Mouse (Mus musculus): ENCODE results near the gene Tnfsf10. TPM values are rescaled to one million over a fixed set of nuclear protein-coding genes. Genes with fewer than 3 reads are reported as not detected.
A peak's percentile ranks its signal among the peaks of the same experiment; 100 is the strongest.
"Not testable (repeated sequence)": the region's sequence is repeated elsewhere in the genome, so short reads cannot be mapped to it uniquely, and the experiment has no call there.

The Tnfsf10 gene
- polyA plus RNA-seq, 1 experiment from 2014 or later, result 0.03 TPM

GRCm38 (mm10) chr3:27283071-27283713 is 33.6 kb upstream of the Tnfsf10 start:
- WGBS, result 5% methylated on average over 27 of the region's 27 CpGs
- Histone ChIP-seq H3K27me3 (replicated peaks; ENCODE audit: control insufficient read depth, insufficient read depth, low read length) (no peaks in the 10 kb centered on the region), H3K27ac (ENCODE audit: low read depth, low read length) (no peak overlapping the region), H3K9ac (ENCODE audit: low read depth, low read length) (no peak overlapping the region; the same call in 1 of the 2 replicates), H3K36me3 (ENCODE audit: control insufficient read depth, insufficient read depth, low read length) (no peaks in the 10 kb centered on the region), H3K4me3 (ENCODE audit: low read depth, low read length) (peak overlapping the region; percentile 17), H3K4me2 (peak overlapping the region; percentile 64), H3K4me1 (replicated peaks; ENCODE audit: control insufficient read depth, insufficient read depth, low read length) (peaks cover 8% of the 10 kb centered on the region), H3K9me3 (ENCODE audit: control insufficient read depth, low read length) (no peaks in the 10 kb centered on the region)
- DNase-seq (ENCODE audit: low spot score) (peak; percentile 42), ATAC-seq (replicated peaks; ENCODE audit: low FRiP score) (peak; percentile 37)

DNA sequence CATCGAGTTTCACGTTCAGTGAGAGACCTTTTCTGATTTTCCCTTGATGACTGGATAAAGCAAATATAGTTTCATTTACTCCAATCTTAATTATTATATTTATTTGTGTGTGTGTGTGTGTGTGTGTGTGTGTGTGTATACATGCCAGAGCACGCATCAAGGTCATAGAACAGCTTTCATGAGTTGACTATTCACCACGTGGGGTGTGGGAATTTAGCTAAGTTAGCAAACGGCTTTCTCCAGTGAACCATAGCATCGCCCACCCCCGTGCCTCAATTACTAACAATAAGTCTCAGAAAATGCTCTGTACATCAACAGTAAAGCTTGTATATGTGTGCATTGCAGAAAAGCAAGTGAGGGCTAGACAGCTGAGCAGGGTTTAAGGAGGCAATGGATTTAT is 33.0 kb upstream of the Tnfsf10 start:
- H3K27me3 ChIP-seq (replicated peaks; ENCODE audit: control insufficient read depth, insufficient read depth, low read length), result no peaks in the 10 kb centered on the region
- whole genome bisulfite sequencing, result 63% methylated on average over 7 of the region's 7 CpGs
- no peak overlapping the region for H3K4me3 ChIP-seq (ENCODE audit: low read depth, low read length)
- DNase-seq (ENCODE audit: low spot score) (no peak), ATAC-seq (replicated peaks; ENCODE audit: low FRiP score) (no peak)
- H3K4me1 ChIP-seq (replicated peaks; ENCODE audit: control insufficient read depth, insufficient read depth, low read length), result peaks cover 8% of the 10 kb centered on the region
- H3K27ac ChIP-seq (ENCODE audit: low read depth, low read length), result no peak overlapping the region
- no peaks in the 10 kb centered on the region for H3K9me3 ChIP-seq (ENCODE audit: control insufficient read depth, low read length)
- no peak overlapping the region for H3K9ac ChIP-seq (ENCODE audit: low read depth, low read length)
- H3K36me3 ChIP-seq (ENCODE audit: control insufficient read depth, insufficient read depth, low read length), result no peaks in the 10 kb centered on the region
- H3K4me2 ChIP-seq, result peak overlapping the region; percentile 64

GRCm38 (mm10) chr3:27284227-27284626 is 32.6 kb upstream of the Tnfsf10 start:
- ATAC-seq (replicated peaks; ENCODE audit: low FRiP score) (no peak), DNase-seq (ENCODE audit: low spot score) (no peak)
- WGBS, result 89% methylated on average over 5 of the region's 5 CpGs
- Histone ChIP-seq H3K4me3 (ENCODE audit: low read depth, low read length) (no peak overlapping the region), H3K36me3 (ENCODE audit: control insufficient read depth, insufficient read depth, low read length) (no peaks in the 10 kb centered on the region), H3K4me1 (replicated peaks; ENCODE audit: control insufficient read depth, insufficient read depth, low read length) (peaks cover 8% of the 10 kb centered on the region), H3K9ac (ENCODE audit: low read depth, low read length) (no peak overlapping the region), H3K4me2 (no peak overlapping the region), H3K27ac (ENCODE audit: low read depth, low read length) (no peak overlapping the region), H3K27me3 (replicated peaks; ENCODE audit: control insufficient read depth, insufficient read depth, low read length) (no peaks in the 10 kb centered on the region), H3K9me3 (ENCODE audit: control insufficient read depth, low read length) (no peaks in the 10 kb centered on the region)

GRCm38 (mm10) chr3:27285072-27285471 is 31.8 kb upstream of the Tnfsf10 start:
- WGBS, result 55% methylated on average over 9 of the region's 9 CpGs
- H3K9me3 ChIP-seq (ENCODE audit: control insufficient read depth, low read length), result no peaks in the 10 kb centered on the region
- no peaks in the 10 kb centered on the region for H3K36me3 ChIP-seq (ENCODE audit: control insufficient read depth, insufficient read depth, low read length)
- no peak overlapping the region for H3K4me3 ChIP-seq (ENCODE audit: low read depth, low read length)
- DNase-seq (ENCODE audit: low spot score), result no peak
- H3K27ac ChIP-seq (ENCODE audit: low read depth, low read length), result no peak overlapping the region
- no peak overlapping the region for H3K9ac ChIP-seq (ENCODE audit: low read depth, low read length)
- no peaks in the 10 kb centered on the region for H3K27me3 ChIP-seq (replicated peaks; ENCODE audit: control insufficient read depth, insufficient read depth, low read length)
- H3K4me1 ChIP-seq (replicated peaks; ENCODE audit: control insufficient read depth, insufficient read depth, low read length), result peaks cover 8% of the 10 kb centered on the region
- no peak; the same call in 1 of the 2 replicates for ATAC-seq (replicated peaks; ENCODE audit: low FRiP score)
- no peak overlapping the region for H3K4me2 ChIP-seq

- Histone ChIP-seq H3K4me3 (ENCODE audit: low read depth, low read length) (no peak overlapping the region), H3K36me3 (ENCODE audit: control insufficient read depth, insufficient read depth, low read length) (no peaks in the 10 kb centered on the region), H3K9ac (ENCODE audit: low read depth, low read length) (no peak overlapping the region), H3K9me3 (ENCODE audit: control insufficient read depth, low read length) (no peaks in the 10 kb centered on the region), H3K27ac (ENCODE audit: low read depth, low read length) (no peak overlapping the region), H3K4me2 (no peak overlapping the region), H3K27me3 (replicated peaks; ENCODE audit: control insufficient read depth, insufficient read depth, low read length) (no peaks in the 10 kb centered on the region), H3K4me1 (replicated peaks; ENCODE audit: control insufficient read depth, insufficient read depth, low read length) (0 out of 2 replicates have a peak, but pooled peaks cover 2% of the 10 kb centered on the region)
- 54% methylated on average over 2 of the region's 2 CpGs for WGBS
- ATAC-seq (replicated peaks; ENCODE audit: low FRiP score) (no peak), DNase-seq (ENCODE audit: low spot score) (no peak)
Observed at GRCm38 (mm10) chr3:27288301-27288700, 28.5 kb upstream of the Tnfsf10 start.

DNA sequence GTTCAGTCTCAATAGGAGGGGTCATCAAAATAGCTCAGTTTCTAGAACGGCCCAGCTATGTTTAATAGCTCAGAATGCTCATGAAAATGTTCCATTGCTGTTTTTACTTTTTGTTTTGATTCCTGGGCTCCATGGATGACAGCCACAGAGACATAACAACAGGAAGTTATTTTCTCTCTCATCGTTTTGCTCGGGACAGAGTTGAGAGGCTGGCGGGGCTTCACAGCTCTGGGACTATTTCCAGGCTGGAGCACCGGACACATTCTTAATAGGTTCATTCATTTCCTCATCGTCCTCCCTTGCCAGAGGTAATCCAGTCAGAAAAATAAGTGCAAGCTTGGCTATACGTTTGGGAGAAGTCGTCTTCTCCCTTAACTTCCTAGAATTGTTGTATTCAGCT is 27.9 kb upstream of the Tnfsf10 start:
- Histone ChIP-seq H3K27me3 (replicated peaks; ENCODE audit: control insufficient read depth, insufficient read depth, low read length) (no peaks in the 10 kb centered on the region), H3K4me3 (ENCODE audit: low read depth, low read length) (no peak overlapping the region), H3K4me2 (no peak overlapping the region), H3K9ac (ENCODE audit: low read depth, low read length) (no peak overlapping the region), H3K27ac (ENCODE audit: low read depth, low read length) (no peak overlapping the region), H3K4me1 (replicated peaks; ENCODE audit: control insufficient read depth, insufficient read depth, low read length) (no peaks in the 10 kb centered on the region), H3K36me3 (ENCODE audit: control insufficient read depth, insufficient read depth, low read length) (no peaks in the 10 kb centered on the region), H3K9me3 (ENCODE audit: control insufficient read depth, low read length) (no peaks in the 10 kb centered on the region)
- DNase-seq (ENCODE audit: low spot score), result no peak
- 50% methylated on average over 8 of the region's 8 CpGs for WGBS
- ATAC-seq (replicated peaks; ENCODE audit: low FRiP score), result no peak

GRCm38 (mm10) chr3:27290285-27290684 is 26.5 kb upstream of the Tnfsf10 start:
- no peak overlapping the region for H3K4me2 ChIP-seq
- H3K4me3 ChIP-seq (ENCODE audit: low read depth, low read length), result no peak overlapping the region
- H3K27ac ChIP-seq (ENCODE audit: low read depth, low read length), result no peak overlapping the region
- H3K4me1 ChIP-seq (replicated peaks; ENCODE audit: control insufficient read depth, insufficient read depth, low read length), result no peaks in the 10 kb centered on the region
- no peak overlapping the region for H3K9ac ChIP-seq (ENCODE audit: low read depth, low read length)
- H3K27me3 ChIP-seq (replicated peaks; ENCODE audit: control insufficient read depth, insufficient read depth, low read length), result no peaks in the 10 kb centered on the region
- DNase-seq (ENCODE audit: low spot score) (no peak), ATAC-seq (replicated peaks; ENCODE audit: low FRiP score) (no peak)
- 86% methylated on average over 5 of the region's 5 CpGs for WGBS
- no peaks in the 10 kb centered on the region for H3K9me3 ChIP-seq (ENCODE audit: control insufficient read depth, low read length)
- no peaks in the 10 kb centered on the region for H3K36me3 ChIP-seq (ENCODE audit: control insufficient read depth, insufficient read depth, low read length)

DNA sequence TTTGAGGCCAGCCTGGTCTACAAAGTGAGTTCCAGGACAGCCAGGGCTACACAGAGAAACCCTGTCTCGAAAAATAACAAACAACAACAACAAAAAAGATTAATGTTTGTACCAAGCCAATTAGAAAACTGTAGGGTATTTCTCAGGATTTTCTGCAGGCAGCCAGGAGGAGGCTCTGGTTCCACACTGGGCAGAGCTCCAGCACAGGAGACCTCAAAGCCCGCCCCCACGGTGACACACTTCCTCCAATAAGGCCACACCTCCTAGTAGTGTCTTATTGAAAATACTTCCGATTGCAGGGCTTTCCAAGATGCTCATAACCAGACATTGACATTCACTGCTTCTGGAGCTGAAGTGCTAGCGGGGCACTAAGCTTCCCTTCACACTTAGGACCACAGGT is 25.9 kb upstream of the Tnfsf10 start:
- H3K36me3 ChIP-seq (ENCODE audit: control insufficient read depth, insufficient read depth, low read length); ATAC-seq (replicated peaks; ENCODE audit: low FRiP score); H3K4me1 ChIP-seq (replicated peaks; ENCODE audit: control insufficient read depth, insufficient read depth, low read length); H3K27ac ChIP-seq (ENCODE audit: low read depth, low read length); H3K4me2 ChIP-seq; H3K4me3 ChIP-seq (ENCODE audit: low read depth, low read length); DNase-seq (ENCODE audit: low spot score); H3K9me3 ChIP-seq (ENCODE audit: control insufficient read depth, low read length); H3K27me3 ChIP-seq (replicated peaks; ENCODE audit: control insufficient read depth, insufficient read depth, low read length); H3K9ac ChIP-seq (ENCODE audit: low read depth, low read length): not testable (repeated sequence)
- 89% methylated on average over 5 of the region's 5 CpGs for WGBS

GRCm38 (mm10) chr3:27291411-27291810 is 25.4 kb upstream of the Tnfsf10 start:
- not testable (repeated sequence) for H3K4me2 ChIP-seq; H3K36me3 ChIP-seq (ENCODE audit: control insufficient read depth, insufficient read depth, low read length); H3K9ac ChIP-seq (ENCODE audit: low read depth, low read length); H3K9me3 ChIP-seq (ENCODE audit: control insufficient read depth, low read length); ATAC-seq (replicated peaks; ENCODE audit: low FRiP score); H3K4me3 ChIP-seq (ENCODE audit: low read depth, low read length); H3K27ac ChIP-seq (ENCODE audit: low read depth, low read length); H3K27me3 ChIP-seq (replicated peaks; ENCODE audit: control insufficient read depth, insufficient read depth, low read length); DNase-seq (ENCODE audit: low spot score); H3K4me1 ChIP-seq (replicated peaks; ENCODE audit: control insufficient read depth, insufficient read depth, low read length)
- 81% methylated on average over 4 of the region's 4 CpGs for WGBS
